In genomic region chr11:95904290-95904689, GRCm38 (mm10) we compare ENCODE assay signal across 25 mouse cellular contexts. TPM values are rescaled to one million over a fixed set of nuclear protein-coding genes. Genes with fewer than 3 reads are reported as not detected.
A peak's percentile ranks its signal among the peaks of the same experiment; 100 is the strongest.
DNase-seq lines count a peak whose midpoint lies in the region; ATAC-seq and TF ChIP-seq lines count a peak whose summit lies in the region.
"Had no signal": no experiment of that assay in that cellular context is flagged by ENCODE, and none has a peak within 500 bp of the region (broad histone marks: within the 10 kb centered on the region; RNA-seq: fewer than 3 reads in every experiment).

No protein-coding gene starts in this region.

- no peak overlapping the region for H3K4me2 ChIP-seq in liver, embryonic 11.5 days
- H3K4me2 ChIP-seq: embryonic facial prominence, embryonic 12.5 days; embryonic facial prominence, embryonic 15.5 days; heart, embryonic 11.5 days; hindbrain, embryonic 12.5 days had no signal

- H3K9me3 ChIP-seq in liver, embryonic 11.5 days (ENCODE audit: control insufficient read depth, low read length): no peaks in the 10 kb centered on the region
- H3K9me3 ChIP-seq: embryonic facial prominence, embryonic 12.5 days; embryonic facial prominence, embryonic 15.5 days; hindbrain, embryonic 12.5 days had no signal

- TF ChIP-seq POLR2A in kidney, adult 2 months (IDR thresholded peaks at IDR 0.05; ENCODE audit: low read depth, low read length): no peak

- ATAC-seq in liver, embryonic 11.5 days (replicated peaks; ENCODE audit: low FRiP score): no peak
- ATAC-seq: forebrain, embryonic 14.5 days; forebrain, postnatal 0 days had no signal

- H3K27me3 ChIP-seq in kidney, adult 2 months (replicated peaks; ENCODE audit: control insufficient read depth, insufficient read depth, low read length): no peaks in the 10 kb centered on the region
- 0 out of 2 replicates have a peak, but pooled peaks cover 2% of the 10 kb centered on the region for H3K27me3 ChIP-seq in liver, embryonic 11.5 days (replicated peaks; ENCODE audit: control insufficient read depth, insufficient read depth, low read length)
- H3K27me3 ChIP-seq: embryonic facial prominence, embryonic 12.5 days; hindbrain, embryonic 12.5 days had no signal

- peak; percentile 19 for DNase-seq in kidney, adult 2 months
- DNase-seq in kidney, postnatal 14 days: no peak
- DNase-seq in liver (peak; percentile 27), R1 (ENCODE audit: low read depth, low spot score) (peak; percentile 59)
- no peak for DNase-seq in liver, embryonic 11.5 days (ENCODE audit: low spot score)
- peak; percentile 52 for DNase-seq in testis, postnatal 10 days (ENCODE audit: low spot score)
- no peak for DNase-seq in testis, postnatal 14 days (ENCODE audit: low spot score)
- no peak for DNase-seq in retina, embryonic 14.5 days (ENCODE audit: low spot score)
- DNase-seq: adrenal gland, adult 2 months; adrenal gland, postnatal 14 days; cerebellum, adult 11 months; cerebellum, adult 2 months; cerebellum, adult 9-11 months; cerebellum, postnatal 25 days; forebrain, postnatal 0 days; gastrocnemius, adult 2 months; gastrocnemius, postnatal 14 days; heart, adult 11 months had no signal

- 0 out of 2 replicates have a peak, but pooled peaks cover 2% of the 10 kb centered on the region for H3K4me1 ChIP-seq in kidney, adult 2 months (ENCODE audit: control insufficient read depth, insufficient read depth, low read length)
- H3K4me1 ChIP-seq in liver, embryonic 11.5 days (replicated peaks; ENCODE audit: control insufficient read depth, insufficient read depth, low read length): no peaks in the 10 kb centered on the region
- H3K4me1 ChIP-seq: embryonic facial prominence, embryonic 12.5 days; embryonic facial prominence, embryonic 15.5 days; hindbrain, embryonic 12.5 days had no signal

- no peak overlapping the region for H3K27ac ChIP-seq in kidney, adult 2 months (ENCODE audit: insufficient read depth, low read depth, low read length)
- H3K27ac ChIP-seq in liver, embryonic 11.5 days (ENCODE audit: low read depth, low read length): no peak overlapping the region
- H3K27ac ChIP-seq: embryonic facial prominence, embryonic 12.5 days; embryonic facial prominence, embryonic 15.5 days; gastrocnemius, adult 2 months; hindbrain, embryonic 12.5 days had no signal

- WGBS in kidney, adult 2 months: 81% methylated on average over 2 of the region's 2 CpGs
- WGBS in liver, embryonic 11.5 days: 64% methylated on average over 2 of the region's 2 CpGs

- no peak for TF ChIP-seq CTCF in kidney, adult 2 months (conservative IDR thresholded peaks at IDR 0.05; ENCODE audit: insufficient read depth, insufficient read length, low read depth, low read length)

- H3K9ac ChIP-seq in liver, embryonic 11.5 days (ENCODE audit: low read depth, low read length): no peak overlapping the region
- H3K9ac ChIP-seq: embryonic facial prominence, embryonic 12.5 days; embryonic facial prominence, embryonic 15.5 days; forebrain, postnatal 0 days; hindbrain, embryonic 12.5 days had no signal

- H3K4me3 ChIP-seq in kidney, adult 2 months (ENCODE audit: insufficient read depth, low read depth, low read length): no peak overlapping the region
- H3K4me3 ChIP-seq in liver, embryonic 11.5 days (ENCODE audit: low read depth, low read length): no peak overlapping the region
- H3K4me3 ChIP-seq: embryonic facial prominence, embryonic 12.5 days; embryonic facial prominence, embryonic 15.5 days; gastrocnemius, adult 2 months; hindbrain, embryonic 12.5 days had no signal

- no peaks in the 10 kb centered on the region for H3K36me3 ChIP-seq in kidney, adult 2 months (ENCODE audit: control insufficient read depth, insufficient read depth, low read length)
- no peaks in the 10 kb centered on the region for H3K36me3 ChIP-seq in liver, embryonic 11.5 days (ENCODE audit: control insufficient read depth, insufficient read depth, low read length)
- H3K36me3 ChIP-seq: embryonic facial prominence, embryonic 12.5 days; embryonic facial prominence, embryonic 15.5 days; hindbrain, embryonic 12.5 days had no signal

RNA-seq across cellular contexts. Expression of gene B4galnt2, which starts 10.4 kb away (rescaled TPM):
- polyA plus RNA-seq in kidney, adult 2 months (2012; rRNA removed): 0.19 and 0.38 TPM in 2 replicates
- 0.34 and 0.51 TPM in 2 replicates for polyA plus RNA-seq in liver, embryonic 11.5 days (2014; fragmentation: Nextera tagmentation; extraction: Ambion mirVana)
- polyA plus RNA-seq: adrenal gland, adult 2 months; cerebellum, adult 2 months; embryonic facial prominence, embryonic 12.5 days; forebrain, embryonic 11.5 days; forebrain, embryonic 14.5 days; forebrain, postnatal 0 days; frontal cortex, adult 2 months; hindbrain, embryonic 12.5 days had no signal

Comparison
In these comparisons a context has a peak if more than half of its experiments do, and no peak if none do; other contexts are left out.
1. DNase-seq: peak in kidney, adult 2 months (single experiment), liver (single experiment), testis, postnatal 10 days (single experiment) and R1 (single experiment); none in kidney, postnatal 14 days (single experiment), liver, embryonic 11.5 days (single experiment), testis, postnatal 14 days (single experiment) and retina, embryonic 14.5 days (single experiment).